Mouse (Mus musculus) CD4-positive, CD25-positive, alpha-beta regulatory T cell, adult 4 months (primary cell): ENCODE measurements around the gene Nfat5. TPM values are rescaled to one million over a fixed set of nuclear protein-coding genes. Genes with fewer than 3 reads are reported as not detected.
A peak's percentile ranks its signal among the peaks of the same experiment; 100 is the strongest.

Experiments
- ATAC-seq: one replicate; pipeline ENCODE4 v1.8.0; 2017
- polyA plus RNA-seq, 2 experiments: library from polyadenylated mRNA; unstranded; fragments of 100-300 nt; shearing (Covaris generic); gene quantifications; one replicate each; pipeline ENCODE4 v1.2.1; 2017

Nfat5 gene
- polyA plus RNA-seq, 2 experiments from 2014 or later = 19.2 to 21.2 TPM

GRCm38 (mm10) chr8:107403038-107403781 is 109.9 kb downstream of the Nfat5 start, which contains the start of gene Nqo1:
Gene Nqo1, minus strand, starts transcription at chr8:107403206.
- peak; percentile 71 for ATAC-seq

GRCm38 (mm10) chr8:107404057-107404456 is 110.8 kb downstream of the Nfat5 start:
- no peak for ATAC-seq

GRCm38 (mm10) chr8:107405935-107406334 is 112.7 kb downstream of the Nfat5 start:
- ATAC-seq = no peak

- peak; percentile 72 for ATAC-seq
These were observed 118.1 kb downstream of the Nfat5 start for GRCm38 (mm10) chr8:107411391-107411790.

GRCm38 (mm10) chr8:107412552-107412951 is 119.3 kb downstream of the Nfat5 start:
- no peak for ATAC-seq

- ATAC-seq = no peak
These were observed 120.6 kb downstream of the Nfat5 start for GRCm38 (mm10) chr8:107413881-107414280.

- no peak for ATAC-seq
These were observed 123.7 kb downstream of the Nfat5 start for GRCm38 (mm10) chr8:107417001-107417400.

- no peak for ATAC-seq
These were observed 130.9 kb downstream of the Nfat5 start for GRCm38 (mm10) chr8:107424176-107424575.

GRCm38 (mm10) chr8:107424597-107425229 is 131.4 kb downstream of the Nfat5 start, which contains the start of gene Nob1:
Gene Nob1, minus strand, starts transcription at chr8:107425051.
- peak; percentile 97 for ATAC-seq

- ATAC-seq = no peak
These were observed 131.9 kb downstream of the Nfat5 start for GRCm38 (mm10) chr8:107425230-107425597.

Other genes with a start within 250 kb of the Nfat5 start
- 1 to 10 TPM in 1 of 2 experiments, under 1 TPM in 1; 0.85 to 1.3 TPM for gene Pdf, start 244.9 kb upstream of the Nfat5 start, polyA plus RNA-seq
- 1 to 10 TPM; 7.6 to 8.7 TPM for gene Cog8, start 236.8 kb upstream of the Nfat5 start, polyA plus RNA-seq
- gene Nip7, start 236.6 kb upstream of the Nfat5 start, polyA plus RNA-seq = 10 to 100 TPM; 63.5 to 84.9 TPM
- not detected for gene Tmed6, start 227.8 kb upstream of the Nfat5 start, polyA plus RNA-seq
- 10 to 100 TPM; 11.8 to 14.6 TPM for gene Terf2, start 196.9 kb upstream of the Nfat5 start, polyA plus RNA-seq
- gene Cyb5b, start 142.8 kb upstream of the Nfat5 start, polyA plus RNA-seq = 10 to 100 TPM; 33.9 to 42.3 TPM
- gene Nqo1, start 109.7 kb downstream of the Nfat5 start, polyA plus RNA-seq = 1 to 10 TPM; 1.0 to 1.3 TPM
- gene Nob1, start 131.6 kb downstream of the Nfat5 start, polyA plus RNA-seq = 10 to 100 TPM; 67.5 to 74.4 TPM
- gene Wwp2, start 142.9 kb downstream of the Nfat5 start, polyA plus RNA-seq = 100 to 1,000 TPM; 117 to 187 TPM